Mouse (Mus musculus) neural tube, embryonic 11.5 days (tissue): ENCODE results near the gene Rpgr. TPM values are rescaled to one million over a fixed set of nuclear protein-coding genes. Genes with fewer than 3 reads are reported as not detected.
A peak's percentile ranks its signal among the peaks of the same experiment; 100 is the strongest.

Experiments
- ATAC-seq: fragments of 200-750 bp; cut with Nextera tagmentation; 2 replicates; pipeline ENCODE4 v1.8.0; 2017; ENCODE audit warnings: moderate number of reproducible peaks, mild to moderate bottlenecking, moderate TSS enrichment, moderate library complexity; ENCODE audit not compliant: insufficient read depth, low FRiP score, low TSS enrichment
- DNase-seq: peaks from one replicate; pipeline ENCODE4 v3.0.0-alpha.2; 2015; ENCODE audit warnings: low spot score
- H3K27ac ChIP-seq: fragments of 300-500 bp; sonication (generic); 2 replicates; pipeline ENCODE4 v1.5.1; 2014; ENCODE audit warnings: low read depth, mild to moderate bottlenecking, low read length
- H3K27me3 ChIP-seq: fragments of 300-500 bp; sonication (generic); 2 replicates; pipeline ENCODE4 v1.6.1; 2014; ENCODE audit warnings: mild to moderate bottlenecking, low read length, mixed read lengths; ENCODE audit not compliant: control insufficient read depth, insufficient read depth
- H3K36me3 ChIP-seq: fragments of 300-500 bp; sonication (generic); 2 replicates; pipeline ENCODE4 v1.6.1; 2014; ENCODE audit warnings: mild to moderate bottlenecking, low read length, moderate library complexity, mixed read lengths; ENCODE audit not compliant: control insufficient read depth, insufficient read depth
- H3K4me1 ChIP-seq: fragments of 300-500 bp; sonication (generic); 2 replicates; pipeline ENCODE4 v1.6.1; 2014; ENCODE audit warnings: low read length, mixed read lengths; ENCODE audit not compliant: control insufficient read depth, insufficient read depth
- H3K4me2 ChIP-seq: fragments of 300-500 bp; sonication (generic); 2 replicates; pipeline ENCODE4 v1.6.1; 2014; ENCODE audit warnings: low read depth, mild to moderate bottlenecking, moderate library complexity
- H3K4me3 ChIP-seq: fragments of 300-500 bp; sonication (generic); 2 replicates; pipeline ENCODE4 v1.5.1; 2014; ENCODE audit warnings: low read depth, low read length
- H3K9ac ChIP-seq: fragments of 300-500 bp; sonication (generic); 2 replicates; pipeline ENCODE4 v1.6.1; 2014; ENCODE audit warnings: mild to moderate bottlenecking, low read length
- H3K9me3 ChIP-seq: fragments of 300-500 bp; sonication (generic); 2 replicates; pipeline ENCODE4 v1.6.1; 2016; ENCODE audit warnings: low read length; ENCODE audit not compliant: control insufficient read depth
- WGBS: fragments of 180-500 bp; shearing (Covaris S2); extraction: QIAGEN DNeasy Blood & Tissue Kit; methylation state at CpG from one replicate; pipeline ENCODE4 v1.1.7; 2014; 5-methylcytosine and 5-hydroxymethylcytosine counted together
- polyA plus RNA-seq: library from polyadenylated mRNA; unstranded; fragments of >200 nt; fragmentation: Nextera tagmentation; extraction: Ambion mirVana; gene quantifications from 2 replicates; pipeline ENCODE4 v1.2.1, GENCODE M21; 2014

Gene Rpgr
- polyA plus RNA-seq, 1 experiment from 2014 or later: 35.0 TPM

DNA sequence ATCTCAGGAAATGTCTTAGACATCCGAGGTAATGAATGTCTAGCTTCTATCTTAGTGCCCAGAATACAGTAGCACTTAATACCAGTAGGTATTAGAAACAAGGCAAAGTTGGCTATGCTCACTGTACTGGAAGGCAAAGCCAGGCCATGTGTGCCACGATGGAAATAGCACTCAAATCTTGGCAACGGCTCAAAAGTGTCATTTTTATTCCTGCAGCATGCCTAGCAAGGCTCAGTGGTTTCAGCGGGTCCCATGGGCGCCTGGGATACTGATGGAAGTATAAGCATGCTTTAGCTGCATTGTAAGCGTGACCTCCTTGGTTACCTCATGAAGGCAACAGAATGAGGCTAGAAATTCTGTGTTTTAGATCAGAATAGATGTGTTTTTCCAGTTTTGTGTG lies 2.6 kb upstream of the Rpgr start:
- Histone ChIP-seq H3K4me2 (no peak overlapping the region), H3K4me3 (no peak overlapping the region), H3K27me3 (no peaks in the 10 kb centered on the region), H3K9ac (no peak overlapping the region), H3K9me3 (no peaks in the 10 kb centered on the region), H3K27ac (no peak overlapping the region), H3K4me1 (no peaks in the 10 kb centered on the region), H3K36me3 (no peaks in the 10 kb centered on the region)
- 81% methylated on average over 6 of the region's 6 CpGs for WGBS
- DNase-seq (no peak), ATAC-seq (no peak)

DNA sequence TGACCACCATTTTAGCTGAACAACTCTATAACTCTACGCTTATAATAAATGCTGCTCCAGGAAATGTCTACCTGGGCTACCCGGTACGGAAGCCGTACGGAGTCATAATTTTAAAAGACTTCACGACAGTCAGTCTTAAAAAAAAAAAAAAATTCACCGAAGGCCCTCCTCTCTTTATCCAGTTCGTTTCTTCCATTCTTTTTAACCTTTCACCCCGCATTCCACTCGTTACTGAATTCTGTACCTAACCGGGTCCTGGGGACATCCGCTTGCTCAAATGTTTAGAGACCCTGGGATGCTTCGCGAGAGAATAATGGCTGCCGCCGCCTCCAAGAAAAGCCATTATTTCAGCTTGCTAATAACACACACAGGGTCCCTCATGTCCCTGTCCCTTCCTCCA lies 748 bp downstream of the Rpgr start:
- H3K4me3 ChIP-seq: peak overlapping the region; percentile 51
- no peaks in the 10 kb centered on the region for H3K27me3 ChIP-seq
- no peaks in the 10 kb centered on the region for H3K4me1 ChIP-seq
- 20% methylated on average over 16 of the region's 16 CpGs for whole genome bisulfite sequencing
- no peak for DNase-seq
- peak overlapping the region; percentile 43 for H3K4me2 ChIP-seq
- peak; percentile 51 for ATAC-seq
- no peaks in the 10 kb centered on the region for H3K36me3 ChIP-seq
- H3K9me3 ChIP-seq: no peaks in the 10 kb centered on the region
- H3K9ac ChIP-seq: peak overlapping the region; percentile 53
- 0 out of 2 replicates have a peak overlapping the region, but pooled peaks have one; percentile 49 for H3K27ac ChIP-seq

DNA sequence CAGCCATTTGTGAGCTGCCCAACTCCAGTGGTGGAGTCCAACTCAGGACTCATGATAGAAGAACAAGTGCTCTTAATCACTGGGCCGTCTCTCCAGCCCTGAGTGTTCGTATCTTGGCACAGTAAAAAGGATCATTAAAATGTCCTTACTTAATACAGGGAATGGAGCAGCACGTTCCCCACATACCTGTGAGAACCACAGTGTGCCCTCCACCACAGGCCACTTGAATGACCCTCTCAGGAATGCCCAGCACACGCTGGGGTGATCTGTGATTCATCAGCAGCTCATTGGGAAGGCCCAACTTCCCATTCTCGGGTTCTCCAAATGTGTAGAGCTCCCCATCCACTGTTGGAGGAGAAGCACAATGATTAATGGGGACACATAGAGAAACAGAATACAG lies 10.8 kb downstream of the Rpgr start:
- H3K4me3 ChIP-seq: no peak overlapping the region
- H3K27me3 ChIP-seq: no peaks in the 10 kb centered on the region
- no peaks in the 10 kb centered on the region for H3K4me1 ChIP-seq
- H3K4me2 ChIP-seq: no peak overlapping the region
- no peak overlapping the region for H3K9ac ChIP-seq
- WGBS: 88% methylated on average over 5 of the region's 5 CpGs
- no peak overlapping the region for H3K27ac ChIP-seq
- H3K9me3 ChIP-seq: no peaks in the 10 kb centered on the region
- H3K36me3 ChIP-seq: no peaks in the 10 kb centered on the region
- DNase-seq (no peak), ATAC-seq (no peak)

- Histone ChIP-seq H3K4me1 (no peaks in the 10 kb centered on the region), H3K9me3 (no peaks in the 10 kb centered on the region), H3K27ac (no peak overlapping the region), H3K4me2 (no peak overlapping the region), H3K27me3 (no peaks in the 10 kb centered on the region), H3K9ac (no peak overlapping the region), H3K36me3 (no peaks in the 10 kb centered on the region), H3K4me3 (no peak overlapping the region)
- no peak for ATAC-seq
- 18% methylated on average over 2 of the region's 2 CpGs for WGBS
- peak; percentile 23 for DNase-seq
Measured at GRCm38 (mm10) chrX:10201289-10201688, 15.4 kb downstream of the Rpgr start.

DNA sequence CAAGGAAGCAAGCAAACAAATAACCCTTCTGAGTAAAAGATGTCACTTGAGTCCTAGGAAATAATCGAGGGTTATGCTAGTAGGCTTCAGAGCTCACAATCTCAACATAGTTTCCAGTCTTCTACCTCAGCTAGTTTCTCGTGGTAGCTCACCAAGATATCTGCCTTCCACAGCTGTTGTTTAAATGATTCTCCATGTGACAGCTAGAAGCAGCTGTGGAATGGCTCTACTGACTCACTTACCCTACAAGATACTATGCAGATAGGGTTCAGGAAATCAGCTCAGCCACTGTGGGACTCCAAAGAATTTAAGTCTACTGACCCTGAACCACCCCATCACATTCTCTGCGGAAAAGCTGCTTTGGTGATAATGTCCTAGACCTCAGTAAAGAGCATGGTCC lies 64.3 kb downstream of the Rpgr start:
- WGBS: 58% methylated on average over 3 of the region's 3 CpGs
- Histone ChIP-seq H3K9me3 (no peaks in the 10 kb centered on the region), H3K4me2 (no peak overlapping the region), H3K4me1 (no peaks in the 10 kb centered on the region), H3K27me3 (no peaks in the 10 kb centered on the region), H3K36me3 (no peaks in the 10 kb centered on the region), H3K27ac (no peak overlapping the region), H3K9ac (no peak overlapping the region), H3K4me3 (no peak overlapping the region)
- no peak for ATAC-seq
- no peak for DNase-seq

DNA sequence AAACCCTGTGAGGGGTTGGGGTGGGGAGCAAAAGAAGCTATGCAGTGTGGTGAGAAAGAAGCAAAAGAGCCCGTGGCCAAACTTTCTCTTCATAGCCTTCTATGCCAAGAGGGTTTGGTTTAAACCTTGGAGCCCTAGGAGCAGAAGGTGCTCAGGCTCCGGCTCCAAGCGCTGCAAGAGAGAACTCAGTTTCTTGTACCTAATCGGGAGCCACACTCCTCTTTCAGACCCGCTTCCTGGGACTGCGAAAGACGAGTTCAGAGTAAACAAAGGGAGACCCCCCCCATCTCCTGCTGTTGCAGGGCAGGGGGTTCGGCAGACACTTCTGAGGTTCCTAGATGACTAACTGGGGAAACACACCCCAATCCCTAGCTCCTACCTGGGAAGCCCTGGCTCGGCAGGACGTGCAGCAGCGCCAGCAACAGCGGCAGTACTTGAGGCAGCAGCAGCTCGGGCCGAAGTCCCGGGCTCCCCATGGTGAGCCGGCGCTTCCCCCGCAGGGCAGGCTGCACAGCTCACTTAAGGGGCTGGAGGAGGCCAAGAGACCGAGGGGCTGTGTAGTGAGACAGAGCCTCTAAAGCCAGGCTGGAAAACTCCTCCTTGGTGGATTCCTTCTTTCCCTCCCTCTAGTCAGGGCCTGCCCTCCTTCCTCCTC lies 99.5 kb downstream of the Rpgr start, which contains the start of gene Srpx:
TSS of gene Srpx (minus strand) at position 645 of the 655 bp plus-strand sequence.
- H3K27me3 ChIP-seq: no peaks in the 10 kb centered on the region
- WGBS: 22% methylated on average over 19 of the region's 19 CpGs
- ATAC-seq: peak; percentile 58; the same call in 1 of the 2 replicates
- DNase-seq: peak; percentile 43
- H3K4me1 ChIP-seq: no peaks in the 10 kb centered on the region
- H3K9ac ChIP-seq: peak within 1 kb of the TSS; percentile 44
- no peak within 1 kb of the TSS for H3K27ac ChIP-seq
- peak within 1 kb of the TSS; percentile 31 for H3K4me3 ChIP-seq
- H3K36me3 ChIP-seq: no peaks in the 10 kb centered on the region
- peak within 1 kb of the TSS; percentile 45 for H3K4me2 ChIP-seq
- H3K9me3 ChIP-seq: no peaks in the 10 kb centered on the region

- no peak overlapping the region for H3K9ac ChIP-seq
- H3K4me3 ChIP-seq: no peak overlapping the region
- H3K27me3 ChIP-seq: no peaks in the 10 kb centered on the region
- H3K27ac ChIP-seq: no peak overlapping the region
- H3K4me1 ChIP-seq: no peaks in the 10 kb centered on the region
- H3K36me3 ChIP-seq: no peaks in the 10 kb centered on the region
- DNase-seq (no peak), ATAC-seq (no peak)
- WGBS: 37% methylated on average over 3 of the region's 3 CpGs
- no peaks in the 10 kb centered on the region for H3K9me3 ChIP-seq
- H3K4me2 ChIP-seq: no peak overlapping the region
Measured at GRCm38 (mm10) chrX:10115780-10116179, 100.9 kb downstream of the Rpgr start.

DNA sequence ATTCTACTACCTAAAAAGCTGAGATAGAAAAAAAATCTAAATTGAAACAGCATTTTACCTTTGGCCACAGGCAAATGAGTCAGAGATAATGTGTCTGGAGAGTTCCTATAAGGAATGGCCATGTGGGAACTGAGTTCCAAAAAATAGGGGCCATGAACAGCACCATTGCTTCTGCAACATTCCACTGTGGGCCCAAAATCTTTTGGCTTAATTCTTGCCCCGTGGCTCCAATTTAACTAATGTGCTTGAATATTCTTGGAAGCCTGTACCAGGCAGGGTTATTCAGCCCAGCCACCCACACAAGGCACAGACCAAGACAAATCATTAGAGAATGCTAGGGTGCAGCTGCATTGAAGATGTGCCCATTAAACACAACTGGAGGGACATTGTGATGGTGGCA lies 106.0 kb downstream of the Rpgr start:
- Histone ChIP-seq H3K27me3 (no peaks in the 10 kb centered on the region), H3K36me3 (no peaks in the 10 kb centered on the region), H3K4me2 (no peak overlapping the region), H3K9me3 (no peaks in the 10 kb centered on the region), H3K4me1 (no peaks in the 10 kb centered on the region), H3K4me3 (no peak overlapping the region), H3K27ac (no peak overlapping the region), H3K9ac (no peak overlapping the region)
- WGBS: 65% methylated on average over 1 of the region's 1 CpGs
- ATAC-seq (no peak), DNase-seq (no peak)

DNA sequence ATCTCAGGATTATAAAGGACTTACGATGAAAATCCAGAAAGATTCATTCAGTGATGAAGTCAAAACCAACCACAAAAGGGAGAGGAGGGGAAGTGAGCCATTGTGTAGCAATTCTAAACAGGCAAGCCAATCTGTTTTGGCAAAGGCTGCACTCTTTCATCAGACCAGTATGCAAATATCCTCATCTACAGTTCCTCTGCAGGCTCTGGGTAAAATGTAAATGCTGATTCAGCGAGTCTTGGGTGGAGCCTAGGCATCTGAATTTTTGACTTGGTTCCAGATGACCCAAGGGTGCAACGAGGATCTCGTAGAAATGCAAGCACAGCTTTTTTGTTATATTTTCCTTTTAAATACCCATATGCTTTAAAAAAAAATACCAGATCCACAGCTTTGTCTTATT lies 108.2 kb downstream of the Rpgr start:
- ATAC-seq (no peak), DNase-seq (no peak)
- WGBS: 68% methylated on average over 4 of the region's 4 CpGs
- Histone ChIP-seq H3K27ac (no peak overlapping the region), H3K9ac (no peak overlapping the region), H3K9me3 (no peaks in the 10 kb centered on the region), H3K27me3 (no peaks in the 10 kb centered on the region), H3K4me3 (no peak overlapping the region), H3K4me1 (no peaks in the 10 kb centered on the region), H3K4me2 (no peak overlapping the region), H3K36me3 (no peaks in the 10 kb centered on the region)
